Mouse (Mus musculus) heart, adult 8-10 months (tissue): Measurements from ENCODE around the gene Mlf2. TPM values are rescaled to one million over a fixed set of nuclear protein-coding genes. Genes with fewer than 3 reads are reported as not detected.

Source experiments
- DNase-seq: peaks from one replicate; pipeline ENCODE4 v3.0.0; 2022; ENCODE audit warnings: low spot score
- total RNA-seq, 4 experiments: library from RNA; stranded (reverse); gene quantifications; 2 replicates each; pipeline ENCODE4 v1.2.4; 2022

The Mlf2 gene
- total RNA-seq, 4 experiments from 2014 or later = 177 to 202 (median 195) TPM

GRCm38 (mm10) chr6:124911533-124912218, 19.5 kb upstream of the Mlf2 start, which contains the start of gene Lag3:
Gene Lag3, minus strand, starts transcription at chr6:124911705.
- no peak for DNase-seq

- DNase-seq = no peak
Measured at GRCm38 (mm10) chr6:124913214-124913613, 18.0 kb upstream of the Mlf2 start.

DNA sequence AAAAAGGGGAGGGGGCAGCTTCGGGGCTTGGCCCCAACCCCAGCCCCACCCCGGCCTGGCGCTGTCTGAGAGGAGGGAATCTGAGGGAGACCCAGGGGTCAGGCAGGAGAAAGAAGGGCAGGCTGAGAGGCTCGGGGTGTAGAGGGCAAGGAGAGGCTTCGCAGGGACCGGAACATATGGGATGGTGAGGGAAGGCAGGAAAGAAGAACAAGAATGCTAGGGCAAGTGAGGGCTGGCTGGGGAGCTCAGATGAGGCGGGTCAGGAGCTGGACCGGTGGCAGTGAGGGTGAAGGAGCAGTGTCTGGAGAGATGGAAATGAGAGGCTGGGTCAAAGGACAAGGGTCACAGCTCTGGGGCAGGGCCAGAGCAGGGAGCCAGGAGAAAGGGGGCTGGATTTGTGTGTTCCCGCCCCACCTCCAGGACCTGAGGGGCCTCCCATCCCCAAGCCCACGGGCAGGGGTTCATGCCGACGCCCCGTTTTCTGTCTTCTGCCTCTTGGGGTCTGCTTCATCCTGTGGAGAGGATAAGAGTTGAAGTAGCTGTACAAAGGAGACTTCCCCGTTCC, 17.4 kb upstream of the Mlf2 start:
- no peak for DNase-seq

GRCm38 (mm10) chr6:124914511-124914910, 16.7 kb upstream of the Mlf2 start:
- no peak for DNase-seq

- no peak for DNase-seq
Measured at GRCm38 (mm10) chr6:124915160-124915941, 15.8 kb upstream of the Mlf2 start.

- DNase-seq = no peak
Measured at GRCm38 (mm10) chr6:124915942-124916694, 15.1 kb upstream of the Mlf2 start.

- peak; percentile 81 for DNase-seq
Measured at GRCm38 (mm10) chr6:124916695-124917517, 14.3 kb upstream of the Mlf2 start.

- peak; percentile 89 for DNase-seq
Measured at GRCm38 (mm10) chr6:124917518-124918330, 13.5 kb upstream of the Mlf2 start.

DNA sequence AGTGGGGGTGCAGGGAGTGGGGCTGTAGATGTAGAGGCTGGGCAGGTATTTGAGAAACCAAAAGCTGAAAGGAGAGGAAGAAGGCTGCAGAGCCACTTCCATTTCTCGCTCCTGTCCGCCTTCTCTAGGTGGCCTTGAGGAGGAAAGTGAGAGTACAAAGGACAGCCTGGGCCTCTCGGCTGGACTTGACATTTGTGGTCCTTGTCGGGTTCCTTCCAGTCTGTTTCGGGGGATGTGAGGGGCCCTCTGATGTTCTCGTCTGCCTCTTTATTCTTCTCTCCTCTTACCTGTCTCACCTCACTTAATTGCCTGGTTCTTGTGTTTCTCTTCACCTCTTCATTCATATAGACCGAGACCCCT, 12.9 kb upstream of the Mlf2 start:
- no peak for DNase-seq

DNA sequence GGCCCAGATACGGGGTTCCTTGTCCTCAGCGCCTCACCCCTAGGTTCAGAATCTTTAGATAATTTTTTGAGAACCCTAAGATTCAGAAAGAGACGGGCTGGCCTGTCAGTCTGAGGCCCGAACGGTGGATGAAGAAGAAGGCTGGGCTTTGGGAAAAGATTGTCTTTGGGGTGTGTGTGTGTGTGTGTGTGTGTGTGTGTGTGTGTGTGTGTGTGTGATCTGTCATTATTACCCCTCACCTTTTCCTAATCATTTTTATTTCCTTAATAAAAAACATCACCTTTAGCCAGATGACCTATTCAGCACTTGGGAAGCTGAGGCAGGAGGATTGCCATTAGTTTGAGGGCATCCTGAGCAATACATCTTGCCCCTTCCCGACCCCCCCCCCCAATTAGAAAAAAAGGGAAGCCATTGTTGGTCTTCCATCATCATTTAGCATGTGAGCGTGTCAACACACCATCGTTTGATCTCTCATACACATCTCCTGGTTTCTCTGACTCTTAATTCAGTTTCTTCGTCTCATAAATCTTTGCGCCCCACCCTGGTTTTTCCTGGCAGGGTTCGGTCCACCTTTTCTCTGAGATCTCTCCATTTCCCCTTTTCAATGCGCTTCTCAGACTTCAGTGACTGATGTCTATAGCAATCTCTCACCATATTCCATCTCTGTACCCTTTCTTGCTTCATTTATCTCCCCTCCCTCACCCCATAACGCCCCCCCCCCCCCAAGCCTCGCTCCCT, 12.1 kb upstream of the Mlf2 start:
- DNase-seq = no peak

GRCm38 (mm10) chr6:124919695-124920317, 11.4 kb upstream of the Mlf2 start, which contains the start of gene Ptms:
Gene Ptms, minus strand, starts transcription at chr6:124920103.
- DNase-seq = peak; percentile 96

DNA sequence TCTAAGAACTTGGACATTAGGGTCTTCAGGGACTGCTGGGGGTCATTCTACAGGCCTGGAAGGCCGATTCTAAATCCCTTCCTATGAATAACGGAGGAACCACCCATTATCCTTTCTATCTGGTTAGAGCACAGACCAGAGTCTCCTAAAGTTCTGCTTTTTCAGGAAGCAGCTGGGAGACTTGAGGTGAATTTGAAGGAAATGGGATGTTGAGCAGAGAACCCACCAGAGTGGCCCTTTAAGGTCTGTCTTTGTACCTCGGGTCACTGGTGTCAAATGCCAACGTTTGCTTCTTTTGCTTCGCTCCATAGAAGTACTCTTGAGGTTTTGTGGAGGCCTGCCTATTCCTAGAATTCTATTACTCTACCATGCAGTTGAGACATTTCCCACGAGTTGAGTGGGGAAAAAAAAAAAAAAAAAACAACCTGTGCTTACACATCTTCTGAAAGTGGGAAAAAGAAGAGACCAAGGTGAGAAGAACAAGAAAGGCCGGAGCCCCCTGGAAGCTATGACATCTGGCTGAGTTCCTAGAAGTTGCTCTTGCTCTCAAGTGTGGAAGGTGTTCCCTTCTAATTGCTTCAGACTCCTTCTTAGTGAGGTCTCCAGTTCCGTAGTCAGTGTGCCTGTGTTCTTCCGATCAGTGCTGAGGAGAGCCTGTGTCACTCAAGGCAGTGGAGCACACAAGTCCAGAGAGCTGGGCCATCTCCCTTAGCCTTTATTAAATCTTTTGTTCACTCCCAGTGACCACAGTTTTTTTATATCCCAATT, 10.7 kb upstream of the Mlf2 start:
- DNase-seq = no peak

DNA sequence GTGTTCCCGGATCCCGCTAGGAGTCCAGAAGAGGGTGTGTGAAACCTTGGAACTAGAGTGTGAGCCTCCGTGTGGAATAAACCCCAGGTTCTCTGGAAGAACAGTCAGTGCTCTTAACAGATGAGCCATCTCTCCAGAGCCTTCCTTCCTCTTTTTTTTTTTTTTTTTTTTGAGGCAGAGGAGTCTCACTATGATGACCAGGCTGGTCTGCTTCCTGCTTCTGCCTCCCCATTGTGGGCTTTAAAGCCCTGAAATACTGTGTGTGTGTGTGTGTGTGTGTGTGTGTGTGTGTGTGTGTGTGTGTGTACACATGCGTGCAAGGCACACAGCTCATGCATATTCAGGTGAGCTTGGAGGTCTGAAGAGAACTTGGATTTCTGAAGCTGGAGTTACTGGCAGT, 9.6 kb upstream of the Mlf2 start:
- no peak for DNase-seq

DNA sequence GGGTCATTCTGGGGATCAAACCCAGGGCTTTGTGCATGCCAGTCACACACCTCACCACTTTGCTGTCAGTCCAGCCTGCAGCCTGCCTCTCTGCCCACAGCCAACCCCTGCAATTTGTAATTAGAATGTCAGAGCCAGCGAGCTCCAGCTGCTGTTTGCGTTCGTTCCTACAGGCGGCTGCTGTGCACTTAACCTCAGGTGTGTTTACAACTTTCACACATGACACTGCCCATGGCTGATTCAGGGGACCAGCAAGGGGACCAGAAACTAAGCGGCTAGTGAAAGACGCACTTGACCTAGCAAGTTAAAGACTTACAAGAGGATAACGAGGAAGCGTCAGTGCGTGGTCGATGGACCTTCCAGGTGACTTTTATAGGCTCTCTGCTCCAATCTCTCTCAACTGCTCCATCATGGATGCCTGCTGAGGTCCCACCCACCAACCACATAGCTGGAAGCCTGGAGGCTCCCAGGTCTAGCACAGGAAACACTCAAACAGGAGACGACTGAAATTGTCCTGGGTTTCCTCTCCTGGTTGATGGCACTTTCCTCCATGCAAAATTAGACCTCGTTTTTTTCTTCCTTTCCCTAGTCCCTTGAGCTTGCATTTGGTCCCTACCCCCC, 5.9 kb upstream of the Mlf2 start:
- no peak for DNase-seq

DNA sequence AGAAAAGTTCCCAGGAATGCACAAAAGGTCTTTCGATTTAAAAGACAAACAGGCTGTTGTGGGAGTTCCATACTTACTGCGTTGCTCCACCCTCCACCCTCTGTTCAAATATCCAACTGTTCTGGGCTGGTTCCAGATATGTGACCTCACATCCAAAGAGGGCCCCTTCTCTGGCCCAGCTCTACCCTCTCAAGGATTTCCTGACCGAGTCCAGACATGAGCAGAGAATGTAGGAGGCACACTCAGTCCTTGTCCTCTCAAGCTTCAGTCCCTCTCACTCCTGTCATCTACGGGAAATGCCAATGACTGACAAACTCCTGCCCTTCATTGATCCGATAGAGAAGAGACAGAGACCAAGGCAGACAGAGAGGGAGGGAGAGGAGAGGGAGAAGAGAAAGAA, 5.2 kb upstream of the Mlf2 start:
- no peak for DNase-seq

DNA sequence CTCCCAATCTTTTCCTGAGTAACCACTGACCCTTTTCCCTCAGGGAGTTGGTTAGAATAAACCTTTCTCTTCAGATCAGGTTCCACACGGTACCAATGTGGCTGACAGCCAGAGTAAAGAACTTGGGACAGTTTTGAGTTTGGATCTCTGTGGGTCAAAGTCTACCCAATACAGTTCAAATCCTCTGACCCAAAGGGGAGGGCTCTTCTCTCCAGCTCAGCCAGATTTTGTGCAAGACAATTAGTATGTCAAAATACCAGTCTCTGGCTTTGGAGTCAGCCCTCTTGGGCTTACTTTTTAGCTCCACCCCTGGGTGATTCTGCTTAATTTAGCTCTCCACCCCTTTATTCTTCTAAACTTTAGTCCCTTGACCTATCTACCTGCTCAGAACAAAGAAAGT, 955 bp upstream of the Mlf2 start:
- DNase-seq = no peak

GRCm38 (mm10) chr6:124931525-124932313, 533 bp downstream of the Mlf2 start:
- DNase-seq = no peak
